Mouse (Mus musculus) forebrain, embryonic 10.5 days (tissue): ENCODE measurements around the gene Icos. TPM values are rescaled to one million over a fixed set of nuclear protein-coding genes. Genes with fewer than 3 reads are reported as not detected.

Source experiments
- DNase-seq: peaks from one replicate; pipeline ENCODE4 v3.0.0-alpha.2; 2017; ENCODE audit warnings: low spot score; ENCODE audit errors: extremely low spot score
- H3K27ac ChIP-seq: fragments of 300-500 bp; sonication (generic); 2 replicates; pipeline ENCODE4 v1.5.1; 2016; ENCODE audit warnings: mild to moderate bottlenecking
- H3K27me3 ChIP-seq: fragments of 300-500 bp; sonication (generic); 2 replicates; pipeline ENCODE4 v1.6.1; 2016; ENCODE audit warnings: mild to moderate bottlenecking; ENCODE audit not compliant: poor library complexity, severe bottlenecking
- H3K36me3 ChIP-seq: fragments of 300-500 bp; sonication (generic); replicated peaks from 2 replicates; pipeline ENCODE4 v1.6.1; 2016; ENCODE audit warnings: mild to moderate bottlenecking, moderate library complexity
- H3K4me1 ChIP-seq: fragments of 300-500 bp; sonication (generic); 2 replicates; pipeline ENCODE4 v1.6.1; 2016
- H3K4me3 ChIP-seq: fragments of 300-500 bp; sonication (generic); 2 replicates; pipeline ENCODE4 v1.5.1; 2016; ENCODE audit warnings: mild to moderate bottlenecking, moderate library complexity
- H3K9me3 ChIP-seq: fragments of 300-500 bp; sonication (generic); 2 replicates; pipeline ENCODE4 v1.6.1; 2016; ENCODE audit warnings: mild to moderate bottlenecking, moderate library complexity
- WGBS: fragments of 180-500 bp; shearing (Covaris S2); methylation state at CpG from one replicate; pipeline ENCODE4 v1.1.7; 2016; 5-methylcytosine and 5-hydroxymethylcytosine counted together
- polyA plus RNA-seq: library from polyadenylated mRNA; unstranded; fragments of >200 nt; fragmentation: Nextera tagmentation; extraction: Ambion mirVana; gene quantifications from 2 replicates; pipeline ENCODE4 v1.2.1, GENCODE M21; 2016

Icos gene
- polyA plus RNA-seq, 1 experiment from 2014 or later = 0.11 TPM

- no peaks in the 10 kb centered on the region for H3K27me3 ChIP-seq
- no peaks in the 10 kb centered on the region for H3K36me3 ChIP-seq
- H3K4me3 ChIP-seq = no peak overlapping the region
- H3K9me3 ChIP-seq = no peaks in the 10 kb centered on the region
- DNase-seq = no peak
- WGBS = 89% methylated on average over 5 of the region's 5 CpGs
- no peak overlapping the region for H3K27ac ChIP-seq
- H3K4me1 ChIP-seq = no peaks in the 10 kb centered on the region
These were observed 49.0 kb downstream of the Icos start for GRCm38 (mm10) chr1:61026712-61027111.

GRCm38 (mm10) chr1:61027519-61027918 lies 49.8 kb downstream of the Icos start:
- Histone ChIP-seq H3K36me3 (no peaks in the 10 kb centered on the region), H3K27ac (no peak overlapping the region), H3K4me1 (no peaks in the 10 kb centered on the region), H3K9me3 (no peaks in the 10 kb centered on the region), H3K27me3 (no peaks in the 10 kb centered on the region), H3K4me3 (no peak overlapping the region)
- WGBS = 93% methylated on average over 3 of the region's 3 CpGs
- DNase-seq = no peak

- H3K9me3 ChIP-seq = no peaks in the 10 kb centered on the region
- H3K4me3 ChIP-seq = no peak overlapping the region
- DNase-seq = no peak
- H3K27me3 ChIP-seq = no peaks in the 10 kb centered on the region
- WGBS = 57% methylated on average over 1 of the region's 1 CpGs
- no peak overlapping the region for H3K27ac ChIP-seq
- no peaks in the 10 kb centered on the region for H3K36me3 ChIP-seq
- H3K4me1 ChIP-seq = no peaks in the 10 kb centered on the region
These were observed 52.2 kb downstream of the Icos start for GRCm38 (mm10) chr1:61029919-61030318.

- Histone ChIP-seq H3K36me3 (no peaks in the 10 kb centered on the region), H3K27ac (no peak overlapping the region), H3K4me1 (no peaks in the 10 kb centered on the region), H3K27me3 (no peaks in the 10 kb centered on the region), H3K9me3 (no peaks in the 10 kb centered on the region), H3K4me3 (no peak overlapping the region)
- no peak for DNase-seq
These were observed 52.8 kb downstream of the Icos start for GRCm38 (mm10) chr1:61030532-61030931.

GRCm38 (mm10) chr1:61035270-61035669 lies 57.5 kb downstream of the Icos start:
- WGBS = 82% methylated on average over 1 of the region's 1 CpGs
- Histone ChIP-seq H3K4me1 (no peaks in the 10 kb centered on the region), H3K27ac (no peak overlapping the region), H3K4me3 (no peak overlapping the region), H3K27me3 (no peaks in the 10 kb centered on the region), H3K9me3 (no peaks in the 10 kb centered on the region), H3K36me3 (no peaks in the 10 kb centered on the region)
- no peak for DNase-seq

GRCm38 (mm10) chr1:61038223-61038622 lies 60.5 kb downstream of the Icos start:
- Histone ChIP-seq H3K4me3 (no peak overlapping the region), H3K27ac (no peak overlapping the region), H3K9me3 (no peaks in the 10 kb centered on the region), H3K4me1 (no peaks in the 10 kb centered on the region), H3K27me3 (no peaks in the 10 kb centered on the region), H3K36me3 (no peaks in the 10 kb centered on the region)
- no peak for DNase-seq
- WGBS = 78% methylated on average over 4 of the region's 4 CpGs

GRCm38 (mm10) chr1:61039310-61039709 lies 61.6 kb downstream of the Icos start:
- H3K9me3 ChIP-seq = no peaks in the 10 kb centered on the region
- H3K27ac ChIP-seq = no peak overlapping the region
- no peaks in the 10 kb centered on the region for H3K36me3 ChIP-seq
- no peak for DNase-seq
- 95% methylated on average over 4 of the region's 4 CpGs for WGBS
- no peak overlapping the region for H3K4me3 ChIP-seq
- no peaks in the 10 kb centered on the region for H3K27me3 ChIP-seq
- no peaks in the 10 kb centered on the region for H3K4me1 ChIP-seq

GRCm38 (mm10) chr1:61040401-61040800 lies 62.7 kb downstream of the Icos start:
- Histone ChIP-seq H3K9me3 (no peaks in the 10 kb centered on the region), H3K27me3 (no peaks in the 10 kb centered on the region), H3K4me3 (no peak overlapping the region), H3K4me1 (no peaks in the 10 kb centered on the region), H3K27ac (no peak overlapping the region), H3K36me3 (no peaks in the 10 kb centered on the region)
- DNase-seq = no peak
- WGBS = 89% methylated on average over 4 of the region's 4 CpGs

- H3K27me3 ChIP-seq = no peaks in the 10 kb centered on the region
- H3K27ac ChIP-seq = no peak overlapping the region
- no peaks in the 10 kb centered on the region for H3K36me3 ChIP-seq
- 96% methylated on average over 2 of the region's 2 CpGs for WGBS
- no peak overlapping the region for H3K4me3 ChIP-seq
- no peaks in the 10 kb centered on the region for H3K9me3 ChIP-seq
- no peak for DNase-seq
- H3K4me1 ChIP-seq = no peaks in the 10 kb centered on the region
These were observed 65.1 kb downstream of the Icos start for GRCm38 (mm10) chr1:61042842-61043241.

GRCm38 (mm10) chr1:61046055-61046705 lies 68.5 kb downstream of the Icos start:
- Histone ChIP-seq H3K27ac (no peak overlapping the region), H3K27me3 (no peaks in the 10 kb centered on the region), H3K9me3 (no peaks in the 10 kb centered on the region), H3K4me3 (no peak overlapping the region), H3K36me3 (no peaks in the 10 kb centered on the region), H3K4me1 (no peaks in the 10 kb centered on the region)
- 82% methylated on average over 3 of the region's 3 CpGs for WGBS
- no peak for DNase-seq

GRCm38 (mm10) chr1:61047336-61047735 lies 69.6 kb downstream of the Icos start:
- H3K4me1 ChIP-seq = no peaks in the 10 kb centered on the region
- no peak for DNase-seq

More at GRCm38 (mm10) chr1:61047336-61047735, 69.6 kb downstream of the Icos start:
- H3K27me3 ChIP-seq = no peaks in the 10 kb centered on the region
- H3K4me3 ChIP-seq = no peak overlapping the region
- no peak overlapping the region for H3K27ac ChIP-seq
- no peaks in the 10 kb centered on the region for H3K9me3 ChIP-seq
- WGBS = 85% methylated on average over 3 of the region's 3 CpGs
- H3K36me3 ChIP-seq = no peaks in the 10 kb centered on the region
